Mouse (Mus musculus): ENCODE measurements around the gene Rpa1. TPM values are rescaled to one million over a fixed set of nuclear protein-coding genes. Genes with fewer than 3 reads are reported as not detected.

Rpa1 gene
- polyA plus RNA-seq, 1 experiment from 2014 or later = 119 TPM

- Histone ChIP-seq H3K27me3 (ENCODE audit: insufficient read depth, low read length) (no peaks in the 10 kb centered on the region), H3K4me2 (replicated peaks; ENCODE audit: low read depth, low read length) (no peak overlapping the region), H3K9ac (replicated peaks; ENCODE audit: low read length) (peak overlapping the region; percentile 25; the same call in 1 of the 2 replicates), H3K4me1 (ENCODE audit: insufficient read depth, low read length) (peaks cover 25% of the 10 kb centered on the region), H3K9me3 (ENCODE audit: low read length) (no peaks in the 10 kb centered on the region), H3K36me3 (ENCODE audit: insufficient read depth, low read length) (peaks cover 12% of the 10 kb centered on the region; the same call in 1 of the 2 replicates), H3K4me3 (ENCODE audit: low read length) (no peak overlapping the region), H3K27ac (ENCODE audit: low read length) (peak overlapping the region; percentile 34)
- 45% methylated on average over 16 of the region's 16 CpGs for WGBS
- peak; percentile 46; the same call in 1 of the 2 replicates for ATAC-seq (ENCODE audit: low FRiP score, low TSS enrichment)
Measured at GRCm38 (mm10) chr11:75325116-75325968, 22.8 kb downstream of the Rpa1 start.

- Histone ChIP-seq H3K4me3 (ENCODE audit: low read length) (no peak overlapping the region), H3K36me3 (ENCODE audit: insufficient read depth, low read length) (peaks cover 9% of the 10 kb centered on the region; the same call in 1 of the 2 replicates), H3K9ac (replicated peaks; ENCODE audit: low read length) (no peak overlapping the region), H3K4me2 (replicated peaks; ENCODE audit: low read depth, low read length) (no peak overlapping the region), H3K27ac (ENCODE audit: low read length) (no peak overlapping the region), H3K27me3 (ENCODE audit: insufficient read depth, low read length) (no peaks in the 10 kb centered on the region), H3K4me1 (ENCODE audit: insufficient read depth, low read length) (peaks cover 25% of the 10 kb centered on the region), H3K9me3 (ENCODE audit: low read length) (no peaks in the 10 kb centered on the region)
- WGBS = 94% methylated on average over 2 of the region's 2 CpGs
- no peak for ATAC-seq (ENCODE audit: low FRiP score, low TSS enrichment)
Measured at GRCm38 (mm10) chr11:75324433-75324832, 23.7 kb downstream of the Rpa1 start.

- peaks cover 25% of the 10 kb centered on the region for H3K4me1 ChIP-seq (ENCODE audit: insufficient read depth, low read length)
- WGBS = 80% methylated on average over 8 of the region's 8 CpGs
- ATAC-seq (ENCODE audit: low FRiP score, low TSS enrichment) = no peak
- H3K4me2 ChIP-seq (replicated peaks; ENCODE audit: low read depth, low read length) = no peak overlapping the region
- H3K27ac ChIP-seq (ENCODE audit: low read length) = no peak overlapping the region
- H3K9ac ChIP-seq (replicated peaks; ENCODE audit: low read length) = no peak overlapping the region
- H3K9me3 ChIP-seq (ENCODE audit: low read length) = no peaks in the 10 kb centered on the region
- no peak overlapping the region for H3K4me3 ChIP-seq (ENCODE audit: low read length)
- H3K27me3 ChIP-seq (ENCODE audit: insufficient read depth, low read length) = no peaks in the 10 kb centered on the region
- H3K36me3 ChIP-seq (ENCODE audit: insufficient read depth, low read length) = peaks cover 4% of the 10 kb centered on the region; the same call in 1 of the 2 replicates
Measured at GRCm38 (mm10) chr11:75323326-75323737, 24.8 kb downstream of the Rpa1 start.

GRCm38 (mm10) chr11:75319246-75319645 lies 28.9 kb downstream of the Rpa1 start:
- Histone ChIP-seq H3K27ac (ENCODE audit: low read length) (no peak overlapping the region), H3K36me3 (ENCODE audit: insufficient read depth, low read length) (peaks cover 16% of the 10 kb centered on the region), H3K4me3 (ENCODE audit: low read length) (no peak overlapping the region), H3K9me3 (ENCODE audit: low read length) (no peaks in the 10 kb centered on the region), H3K27me3 (ENCODE audit: insufficient read depth, low read length) (no peaks in the 10 kb centered on the region), H3K4me2 (replicated peaks; ENCODE audit: low read depth, low read length) (no peak overlapping the region), H3K9ac (replicated peaks; ENCODE audit: low read length) (no peak overlapping the region), H3K4me1 (ENCODE audit: insufficient read depth, low read length) (0 out of 2 replicates have a peak, but pooled peaks cover 9% of the 10 kb centered on the region)
- 64% methylated on average over 5 of the region's 5 CpGs for WGBS
- ATAC-seq (ENCODE audit: low FRiP score, low TSS enrichment) = no peak

GRCm38 (mm10) chr11:75318351-75319221 lies 29.5 kb downstream of the Rpa1 start:
- Histone ChIP-seq H3K9me3 (ENCODE audit: low read length) (no peaks in the 10 kb centered on the region), H3K27ac (ENCODE audit: low read length) (no peak overlapping the region), H3K4me3 (ENCODE audit: low read length) (no peak overlapping the region), H3K36me3 (ENCODE audit: insufficient read depth, low read length) (peaks cover 22% of the 10 kb centered on the region), H3K4me2 (replicated peaks; ENCODE audit: low read depth, low read length) (no peak overlapping the region), H3K4me1 (ENCODE audit: insufficient read depth, low read length) (0 out of 2 replicates have a peak, but pooled peaks cover 9% of the 10 kb centered on the region), H3K27me3 (ENCODE audit: insufficient read depth, low read length) (no peaks in the 10 kb centered on the region), H3K9ac (replicated peaks; ENCODE audit: low read length) (no peak overlapping the region)
- ATAC-seq (ENCODE audit: low FRiP score, low TSS enrichment) = no peak
- 63% methylated on average over 14 of the region's 14 CpGs for WGBS

- no peak overlapping the region for H3K4me2 ChIP-seq (replicated peaks; ENCODE audit: low read depth, low read length)
- no peak overlapping the region for H3K9ac ChIP-seq (replicated peaks; ENCODE audit: low read length)
- H3K9me3 ChIP-seq (ENCODE audit: low read length) = no peaks in the 10 kb centered on the region
Measured at GRCm38 (mm10) chr11:75313834-75314233, 34.3 kb downstream of the Rpa1 start.

GRCm38 (mm10) chr11:75311751-75312150 lies 36.4 kb downstream of the Rpa1 start:
- 87% methylated on average over 6 of the region's 6 CpGs for WGBS
- Histone ChIP-seq H3K27me3 (ENCODE audit: insufficient read depth, low read length) (no peaks in the 10 kb centered on the region), H3K4me1 (ENCODE audit: insufficient read depth, low read length) (0 out of 2 replicates have a peak, but pooled peaks cover 3% of the 10 kb centered on the region), H3K9ac (replicated peaks; ENCODE audit: low read length) (no peak overlapping the region), H3K9me3 (ENCODE audit: low read length) (no peaks in the 10 kb centered on the region), H3K4me2 (replicated peaks; ENCODE audit: low read depth, low read length) (no peak overlapping the region), H3K27ac (ENCODE audit: low read length) (no peak overlapping the region), H3K4me3 (ENCODE audit: low read length) (no peak overlapping the region), H3K36me3 (ENCODE audit: insufficient read depth, low read length) (peaks cover 55% of the 10 kb centered on the region)
- no peak for ATAC-seq (ENCODE audit: low FRiP score, low TSS enrichment)

More at GRCm38 (mm10) chr11:75313834-75314233, 34.3 kb downstream of the Rpa1 start:
- 0 out of 2 replicates have a peak, but pooled peaks cover 3% of the 10 kb centered on the region for H3K4me1 ChIP-seq (ENCODE audit: insufficient read depth, low read length)
- H3K27me3 ChIP-seq (ENCODE audit: insufficient read depth, low read length) = no peaks in the 10 kb centered on the region
- H3K4me3 ChIP-seq (ENCODE audit: low read length) = no peak overlapping the region
- 81% methylated on average over 8 of the region's 8 CpGs for WGBS
- H3K27ac ChIP-seq (ENCODE audit: low read length) = no peak overlapping the region
- ATAC-seq (ENCODE audit: low FRiP score, low TSS enrichment) = no peak
- H3K36me3 ChIP-seq (ENCODE audit: insufficient read depth, low read length) = peaks cover 54% of the 10 kb centered on the region

GRCm38 (mm10) chr11:75310813-75311212 lies 37.3 kb downstream of the Rpa1 start:
- H3K36me3 ChIP-seq (ENCODE audit: insufficient read depth, low read length) = peaks cover 55% of the 10 kb centered on the region
- no peak overlapping the region for H3K9ac ChIP-seq (replicated peaks; ENCODE audit: low read length)
- H3K4me1 ChIP-seq (ENCODE audit: insufficient read depth, low read length) = 0 out of 2 replicates have a peak, but pooled peaks cover 3% of the 10 kb centered on the region
- ATAC-seq (ENCODE audit: low FRiP score, low TSS enrichment) = peak; percentile 49; the same call in 1 of the 2 replicates
- H3K4me2 ChIP-seq (replicated peaks; ENCODE audit: low read depth, low read length) = no peak overlapping the region
- H3K9me3 ChIP-seq (ENCODE audit: low read length) = no peaks in the 10 kb centered on the region
- 41% methylated on average over 8 of the region's 8 CpGs for WGBS
- no peaks in the 10 kb centered on the region for H3K27me3 ChIP-seq (ENCODE audit: insufficient read depth, low read length)
- no peak overlapping the region for H3K27ac ChIP-seq (ENCODE audit: low read length)
- no peak overlapping the region for H3K4me3 ChIP-seq (ENCODE audit: low read length)

- Histone ChIP-seq H3K4me2 (replicated peaks; ENCODE audit: low read depth, low read length) (no peak overlapping the region), H3K9me3 (ENCODE audit: low read length) (no peaks in the 10 kb centered on the region), H3K27ac (ENCODE audit: low read length) (no peak overlapping the region), H3K9ac (replicated peaks; ENCODE audit: low read length) (no peak overlapping the region), H3K4me3 (ENCODE audit: low read length) (no peak overlapping the region), H3K4me1 (ENCODE audit: insufficient read depth, low read length) (0 out of 2 replicates have a peak, but pooled peaks cover 3% of the 10 kb centered on the region), H3K36me3 (ENCODE audit: insufficient read depth, low read length) (peaks cover 49% of the 10 kb centered on the region), H3K27me3 (ENCODE audit: insufficient read depth, low read length) (no peaks in the 10 kb centered on the region)
- WGBS = 83% methylated on average over 4 of the region's 4 CpGs
- ATAC-seq (ENCODE audit: low FRiP score, low TSS enrichment) = peak; percentile 23; the same call in 1 of the 2 replicates
Measured at GRCm38 (mm10) chr11:75308650-75309049, 39.5 kb downstream of the Rpa1 start.
